Mouse (Mus musculus): ENCODE data around the gene Pawr. TPM values are rescaled to one million over a fixed set of nuclear protein-coding genes. Genes with fewer than 3 reads are reported as not detected.

Pawr gene
- total RNA-seq (2021), result 1 to 10 TPM; 4.4 to 4.8 TPM
- long read RNA-seq, experiment 1, partial matches to known transcripts, result 2 of 7 reads
- long read RNA-seq, experiment 1, other reads (novel, unspliced or antisense), result 1 of 7 reads
- long read RNA-seq, experiment 2, partial matches to known transcripts, result 0 of 1 reads
- long read RNA-seq, experiment 2, other reads (novel, unspliced or antisense), result 0 of 1 reads

DNA sequence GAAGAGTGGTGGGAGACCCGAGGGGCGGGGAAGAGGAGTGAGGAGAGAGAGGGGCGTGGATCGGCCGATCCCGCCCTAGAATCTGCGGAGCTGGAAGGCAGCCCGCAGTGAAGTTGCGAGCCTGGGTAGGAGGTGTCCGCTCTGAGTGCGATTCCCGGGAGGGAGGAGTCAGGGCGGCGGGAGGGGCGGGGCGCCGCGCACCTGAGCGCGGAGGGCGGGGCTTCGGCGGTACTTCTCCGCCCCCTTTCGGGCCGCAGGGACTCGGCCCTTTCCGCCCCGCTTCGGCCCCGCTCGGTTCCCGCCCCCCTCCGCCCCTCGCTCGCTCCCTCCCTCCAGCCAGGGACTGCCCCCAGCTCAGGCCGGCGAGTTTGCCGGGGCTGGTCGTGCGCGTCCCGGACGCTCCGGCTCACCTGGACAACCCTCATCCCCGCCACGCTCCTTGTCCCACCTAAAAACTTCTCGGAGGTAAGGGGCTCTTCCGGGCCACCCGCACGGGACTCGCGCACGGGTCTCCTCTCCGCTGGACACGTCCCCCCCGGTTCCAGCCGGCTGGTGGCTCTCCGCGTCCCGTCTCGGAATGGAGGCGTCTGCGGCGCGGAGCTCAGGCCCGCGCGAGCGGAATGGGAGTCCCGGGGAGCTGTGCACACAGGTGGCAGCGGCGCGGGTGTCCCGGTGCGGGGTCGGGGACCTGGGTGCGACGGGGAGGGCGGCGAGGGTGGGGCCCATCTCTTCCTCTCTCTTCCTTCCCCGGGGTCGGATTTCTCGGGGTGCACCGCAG is at the start of gene Pawr:
Gene Pawr, plus strand, starts transcription at position 338 of the 778 bp plus-strand sequence.
- peak; percentile 70 to 71 for DNase-seq

DNA sequence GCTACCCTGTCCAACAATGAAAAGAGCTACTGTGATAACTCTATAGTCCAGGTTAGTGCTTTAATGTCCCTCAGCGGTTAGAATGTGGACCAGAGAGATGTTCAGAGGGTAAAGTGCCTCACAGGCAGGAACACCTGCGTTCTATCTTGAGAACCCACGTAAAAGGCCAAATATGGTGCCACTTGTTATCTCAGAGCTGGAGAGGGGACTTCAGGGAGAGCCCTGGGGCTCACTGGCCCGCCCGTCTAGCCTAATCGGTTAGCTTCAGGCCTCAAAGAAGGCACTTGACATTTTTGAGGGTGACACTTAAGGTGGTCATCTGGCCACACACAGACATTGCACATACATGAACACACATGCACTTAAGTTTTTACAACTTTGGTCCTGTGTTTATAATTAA is 49.6 kb upstream of the Pawr start:
- no peak for DNase-seq

DNA sequence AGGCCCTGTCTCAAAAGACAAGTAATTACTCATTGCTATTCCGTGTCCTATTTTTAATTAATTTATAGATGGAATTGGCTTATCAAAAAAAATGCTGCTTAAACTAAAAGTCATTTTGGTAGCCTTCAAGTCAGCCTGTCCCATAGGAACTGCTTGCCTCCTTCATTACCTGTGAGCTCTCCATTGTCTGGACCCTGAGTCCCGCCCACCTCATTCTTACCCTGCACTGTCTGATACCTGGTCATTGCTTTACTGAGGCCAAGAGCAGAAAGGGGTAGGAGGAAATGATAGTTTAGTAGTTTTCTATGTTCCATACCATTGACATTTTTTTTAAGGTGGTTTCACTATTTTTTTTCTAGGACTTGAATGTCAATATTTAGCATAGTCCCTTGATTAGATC is 48.5 kb upstream of the Pawr start:
- no peak for DNase-seq

DNA sequence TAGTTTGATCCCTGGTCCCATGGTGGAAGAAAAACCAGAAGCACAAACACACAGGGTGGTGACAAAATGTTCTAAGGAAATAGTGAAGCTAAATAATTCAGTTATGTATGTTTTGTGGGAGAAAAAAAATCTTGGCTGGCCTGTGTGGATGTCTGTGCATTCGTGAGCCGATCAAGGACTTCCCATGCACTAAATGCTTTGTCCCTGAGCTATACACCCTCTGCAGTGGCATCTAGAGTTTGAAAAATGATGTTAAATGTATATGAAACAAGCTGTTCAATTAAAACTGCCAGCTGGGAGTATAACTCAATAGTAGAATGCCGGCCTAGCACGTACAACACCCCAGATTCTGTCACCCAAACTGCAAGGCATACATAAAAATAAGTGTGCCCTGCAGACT is 48.1 kb upstream of the Pawr start:
- no peak for DNase-seq

DNA sequence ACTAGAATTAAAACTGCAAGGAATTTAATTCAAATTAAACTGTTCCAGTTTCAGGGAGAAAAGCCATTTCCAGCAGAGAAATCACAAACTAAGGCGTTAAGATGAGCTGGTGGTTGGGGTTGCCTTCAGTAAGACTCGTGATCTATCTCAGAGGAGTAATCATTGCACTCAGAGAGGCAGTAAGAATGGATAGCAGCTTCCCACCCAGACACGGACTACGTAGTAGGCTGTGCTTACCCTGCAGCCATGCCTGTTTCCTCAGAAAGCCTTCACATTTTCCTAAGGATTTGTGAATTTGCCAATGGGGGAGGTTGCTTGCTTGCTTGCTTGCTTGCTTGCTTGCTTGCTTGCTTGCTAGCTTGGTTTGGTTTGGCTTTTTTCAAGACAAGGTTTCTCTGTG is 47.5 kb upstream of the Pawr start:
- DNase-seq, result no peak

DNA sequence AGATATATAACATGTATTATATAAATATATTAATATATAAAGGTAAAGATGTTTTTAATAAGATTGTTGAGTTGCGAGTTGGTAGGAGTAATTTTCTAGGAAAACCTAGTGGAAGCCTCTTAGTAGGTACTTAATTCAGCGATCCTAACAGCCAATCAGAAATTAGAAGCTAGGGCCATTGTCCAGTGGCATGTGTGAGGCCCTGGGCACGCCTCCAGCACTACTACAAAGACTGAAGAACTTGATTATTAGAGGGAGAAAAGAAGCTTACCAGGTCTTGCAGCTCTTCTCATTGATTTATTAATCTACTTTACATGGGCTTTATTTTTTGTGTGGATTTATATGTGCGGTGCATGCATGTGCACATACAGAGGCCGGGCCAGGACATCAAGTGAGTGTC is 46.9 kb upstream of the Pawr start:
- no peak for DNase-seq

DNA sequence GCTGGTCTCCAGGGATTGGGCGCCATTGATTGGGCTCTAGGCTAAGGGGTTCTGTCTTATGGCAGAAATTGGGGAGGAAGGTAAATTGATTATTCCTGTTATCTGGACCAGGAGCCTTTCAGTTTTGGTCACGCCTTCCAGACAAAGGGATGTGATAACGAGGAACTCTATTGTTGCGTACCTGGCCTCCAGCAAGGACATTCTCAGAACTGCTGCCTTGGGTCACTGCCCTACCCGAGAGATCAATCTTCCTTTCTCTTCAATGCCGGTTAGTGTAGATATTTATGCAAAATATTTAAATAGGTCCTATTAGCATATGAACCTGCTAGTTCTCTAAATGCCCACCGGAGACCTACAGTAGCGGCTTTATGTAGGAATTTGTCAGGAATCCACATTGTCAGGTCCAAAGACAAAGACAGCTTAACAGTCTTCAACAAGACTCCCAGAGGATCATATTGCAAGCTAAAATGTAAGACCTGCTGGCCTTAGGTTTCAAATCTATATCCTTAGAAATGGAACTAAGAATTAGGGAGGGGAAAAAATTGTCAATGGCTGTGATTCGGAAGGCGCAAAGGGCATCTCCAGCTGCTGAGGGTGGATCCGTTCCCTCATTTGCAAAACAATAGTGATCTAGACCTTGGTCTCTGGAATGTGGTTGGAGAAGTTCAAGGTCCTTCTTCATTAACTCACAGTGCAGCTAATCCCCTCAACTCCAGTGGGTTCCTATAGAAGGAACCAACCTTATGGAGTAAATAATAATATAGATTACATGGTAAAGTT is 45.1 kb upstream of the Pawr start:
- DNase-seq, result no peak

DNA sequence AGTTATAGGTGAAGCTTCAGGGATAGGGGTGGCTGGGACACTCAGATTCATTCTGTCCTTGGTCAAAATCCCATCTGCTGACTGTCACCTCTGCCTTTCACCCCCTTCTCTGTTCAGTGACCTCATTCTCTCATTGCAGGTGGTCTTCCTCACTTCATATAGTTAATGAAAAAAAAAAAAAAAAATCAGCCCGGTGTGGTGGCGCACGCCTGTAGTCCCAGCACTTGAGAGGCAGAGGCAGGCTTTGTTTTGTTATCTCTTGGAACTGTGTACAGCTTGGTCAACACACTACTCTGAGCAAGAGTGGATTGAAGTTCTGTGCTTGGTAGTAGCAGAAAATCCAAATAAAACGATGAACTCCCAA is 44.5 kb upstream of the Pawr start:
- DNase-seq, result no peak

DNA sequence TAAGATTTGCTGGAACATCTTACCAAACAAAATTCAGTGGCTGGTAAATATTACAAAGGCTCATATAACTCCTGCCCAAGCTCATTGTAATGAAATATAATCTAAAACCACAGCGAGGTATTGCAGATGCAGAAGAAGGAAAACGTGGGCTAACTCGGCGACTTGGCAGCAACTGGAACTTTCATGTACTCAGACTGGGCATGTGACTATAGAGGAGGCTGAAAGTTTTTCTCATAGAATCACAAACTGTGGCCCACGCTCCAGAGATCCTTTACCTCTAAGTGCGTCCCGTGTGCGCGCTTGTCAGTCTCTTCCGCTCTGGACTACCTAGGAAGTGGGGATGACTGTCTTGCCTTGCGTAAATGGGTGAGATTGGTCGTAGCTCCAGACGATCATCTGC is 41.9 kb upstream of the Pawr start:
- no peak for DNase-seq

DNA sequence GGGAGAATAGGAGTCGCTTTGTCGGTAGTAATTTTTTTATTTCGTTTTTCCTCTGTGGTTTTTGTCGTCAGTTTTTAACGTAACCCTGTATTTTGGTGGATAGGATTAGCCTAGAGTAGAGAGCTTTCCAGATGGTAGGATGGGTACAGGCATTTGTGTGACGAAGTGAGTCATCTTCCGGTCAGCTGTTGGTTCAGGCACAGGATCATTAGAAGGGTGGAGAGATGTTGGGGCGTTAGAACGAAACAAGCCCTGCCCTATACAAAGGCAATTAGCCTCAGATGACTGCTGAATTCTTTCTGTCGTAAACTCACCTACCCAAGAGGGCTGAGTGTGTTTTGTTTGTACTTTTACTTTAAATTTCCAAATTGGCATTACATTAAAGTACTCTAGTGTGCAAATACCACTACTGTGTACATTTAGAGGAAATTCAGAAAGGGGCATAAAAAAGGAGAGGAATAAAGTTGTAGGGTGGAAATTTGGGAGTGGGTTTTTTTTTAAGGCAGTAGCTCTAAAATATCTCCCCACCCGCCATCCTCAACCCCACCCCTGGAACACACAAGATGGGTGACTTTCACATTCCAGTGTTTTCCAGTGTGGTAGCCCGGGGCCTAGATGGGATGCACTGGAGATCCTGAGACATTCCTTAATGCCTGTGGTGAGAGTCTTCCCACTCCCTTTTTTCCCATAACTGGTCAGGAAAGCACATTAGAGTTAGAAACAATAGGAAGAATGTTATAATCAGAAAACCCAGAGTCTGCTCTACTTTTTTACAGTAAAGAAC is 40.0 kb upstream of the Pawr start:
- DNase-seq, result no peak

DNA sequence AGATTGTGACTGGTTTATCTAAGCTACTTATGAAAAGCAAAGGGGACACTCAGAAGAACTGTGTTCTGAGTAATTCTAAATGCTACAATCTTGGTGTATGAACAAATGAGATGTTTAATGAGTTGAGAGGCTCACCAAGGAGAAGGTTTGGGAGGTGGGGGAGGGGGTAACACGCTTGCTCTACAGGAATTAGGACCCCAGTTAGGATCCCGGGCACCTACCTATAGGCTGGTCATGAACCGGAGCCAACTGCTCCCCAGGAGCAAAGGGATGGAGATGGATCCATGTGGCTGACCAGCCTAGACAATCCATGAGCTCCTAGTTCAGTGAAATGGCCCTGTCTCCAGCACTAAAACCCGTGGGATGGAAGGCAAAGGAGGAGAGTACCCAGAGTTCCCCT is 39.3 kb upstream of the Pawr start:
- DNase-seq, result no peak

DNA sequence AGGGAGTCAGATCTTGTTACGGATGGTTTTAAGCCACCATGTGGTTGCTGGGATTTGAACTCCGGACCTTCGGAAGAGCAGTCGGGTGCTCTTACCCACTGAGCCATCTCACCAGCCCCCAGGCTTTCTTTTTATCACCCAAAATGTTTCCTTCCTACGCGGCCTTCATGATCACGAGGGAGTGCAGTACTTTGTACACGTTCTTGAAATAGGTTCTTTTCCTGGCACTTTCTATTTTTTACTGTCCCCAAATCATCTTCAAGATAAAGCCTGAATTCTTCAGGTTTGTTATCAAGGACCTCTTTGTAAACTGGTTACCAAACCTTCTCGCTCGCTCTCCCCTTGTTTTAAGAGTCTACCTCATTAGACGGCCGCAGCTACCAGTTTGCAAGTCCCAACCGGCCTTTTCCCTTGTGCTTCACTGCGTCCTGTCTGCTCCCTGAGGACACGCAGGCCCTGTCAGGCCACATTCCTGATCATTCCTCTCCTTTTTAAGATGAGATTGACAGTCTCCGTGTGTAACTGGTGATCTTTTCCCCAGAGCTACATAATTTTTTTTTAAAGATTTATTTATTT is 38.2 kb upstream of the Pawr start:
- DNase-seq, result no peak

DNA sequence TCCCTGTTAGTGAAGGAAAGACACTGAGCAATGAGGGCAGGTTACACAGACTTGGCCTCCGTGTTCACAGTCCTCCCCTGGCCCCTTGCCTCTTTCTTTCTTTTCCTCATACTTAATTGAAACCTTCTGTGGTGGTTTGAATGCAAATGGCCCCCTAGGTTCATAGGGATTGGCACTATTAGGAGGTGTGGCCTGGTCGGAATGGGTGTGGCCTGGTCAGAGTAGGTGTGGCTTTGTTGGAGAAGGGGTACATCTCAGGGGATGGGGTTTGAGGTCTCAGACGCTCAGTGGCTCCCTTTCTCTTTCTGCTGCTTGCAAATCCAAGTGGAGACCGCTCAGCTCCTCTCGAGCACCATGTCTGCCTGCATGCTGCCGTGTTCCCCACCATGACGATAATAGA is 37.2 kb upstream of the Pawr start:
- no peak for DNase-seq

DNA sequence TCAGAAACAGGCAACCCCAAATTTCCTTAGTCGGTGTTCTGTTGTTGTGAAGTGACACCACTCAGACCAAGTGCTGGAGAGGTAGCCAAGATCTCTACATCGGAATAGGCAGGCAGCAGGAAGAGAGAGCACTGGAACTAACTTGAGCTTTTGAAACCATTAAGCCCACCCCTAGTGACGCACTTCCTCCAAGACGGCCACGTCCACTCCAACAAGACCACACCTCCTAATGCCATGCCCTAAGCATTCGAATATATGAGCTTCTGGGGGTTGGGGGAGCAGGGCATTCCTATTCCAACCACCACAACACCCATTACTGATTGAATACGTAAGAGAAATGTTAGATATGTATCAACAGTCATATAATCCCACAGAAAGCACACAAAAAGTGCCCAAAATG is 35.5 kb upstream of the Pawr start:
- no peak for DNase-seq

DNA sequence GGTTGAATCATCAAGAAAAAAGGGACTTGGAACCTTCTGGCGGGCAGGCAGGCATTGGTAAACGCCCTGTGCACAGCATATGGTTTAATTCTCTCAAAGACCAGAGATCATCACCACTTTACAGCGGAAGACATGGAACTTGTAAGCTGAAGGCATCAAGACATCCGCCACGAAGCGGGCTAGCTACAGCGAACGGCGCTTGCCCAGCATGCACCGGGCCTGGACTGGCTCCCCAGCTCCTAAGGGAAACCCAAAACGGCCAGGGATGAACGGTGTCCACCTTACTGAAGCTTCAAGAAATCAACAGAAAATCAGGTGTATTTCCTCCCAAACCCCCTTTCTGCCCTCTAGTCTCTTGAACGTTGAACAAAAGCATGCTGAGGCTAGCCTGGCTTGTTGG is 33.7 kb upstream of the Pawr start:
- DNase-seq, result no peak

DNA sequence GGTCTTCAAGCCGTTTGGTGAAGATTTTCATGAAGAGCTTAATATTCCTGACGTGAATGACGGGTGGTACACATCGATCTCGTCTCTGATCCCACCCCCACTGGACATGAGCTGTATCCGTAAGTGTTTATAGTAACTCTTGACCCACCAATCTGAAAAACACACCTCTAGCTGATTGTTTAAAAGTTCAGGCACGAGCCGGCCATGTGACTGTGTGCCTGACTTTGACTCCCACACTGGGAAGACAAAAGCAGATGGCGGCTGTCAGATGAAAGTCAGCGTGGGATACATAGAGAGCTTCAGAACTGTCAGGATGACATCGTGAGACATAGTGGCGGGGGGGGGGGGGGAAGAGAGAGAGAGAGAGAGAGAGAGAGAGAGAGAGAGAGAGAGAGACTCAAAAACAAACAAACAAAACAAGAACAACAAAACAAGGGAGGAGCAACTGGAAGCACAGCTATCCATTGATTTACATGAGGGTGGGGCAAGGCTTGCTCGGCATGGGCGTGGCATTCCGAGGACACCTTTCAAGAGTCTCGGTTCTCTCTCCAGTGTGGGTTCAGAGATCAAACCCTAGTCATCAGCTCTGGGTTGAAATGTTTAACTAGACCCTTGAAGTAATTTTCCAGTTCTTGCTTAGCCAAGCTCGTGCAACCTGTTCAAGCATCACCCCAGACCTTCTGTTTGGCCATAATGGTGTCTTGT is 32.9 kb upstream of the Pawr start:
- DNase-seq, result no peak

DNA sequence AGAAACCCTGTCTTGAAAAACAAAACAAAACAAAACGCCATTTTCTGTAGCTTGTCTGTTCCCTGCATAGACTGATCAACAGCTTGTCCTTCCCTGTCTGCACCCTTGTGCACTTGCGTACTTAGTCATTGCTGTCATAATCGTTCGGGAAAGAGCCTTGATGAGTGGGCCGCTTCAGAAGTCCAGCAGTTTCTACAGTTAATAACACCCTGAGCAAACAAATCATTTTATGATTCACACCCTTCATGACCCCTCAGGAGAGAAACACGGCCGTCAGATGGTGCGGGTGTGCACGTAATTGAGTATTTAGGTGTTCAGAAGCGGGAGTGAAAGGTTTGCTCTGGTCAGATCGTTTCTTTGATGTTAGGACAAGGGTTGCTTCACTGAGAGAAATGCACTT is 32.1 kb upstream of the Pawr start:
- no peak for DNase-seq

DNA sequence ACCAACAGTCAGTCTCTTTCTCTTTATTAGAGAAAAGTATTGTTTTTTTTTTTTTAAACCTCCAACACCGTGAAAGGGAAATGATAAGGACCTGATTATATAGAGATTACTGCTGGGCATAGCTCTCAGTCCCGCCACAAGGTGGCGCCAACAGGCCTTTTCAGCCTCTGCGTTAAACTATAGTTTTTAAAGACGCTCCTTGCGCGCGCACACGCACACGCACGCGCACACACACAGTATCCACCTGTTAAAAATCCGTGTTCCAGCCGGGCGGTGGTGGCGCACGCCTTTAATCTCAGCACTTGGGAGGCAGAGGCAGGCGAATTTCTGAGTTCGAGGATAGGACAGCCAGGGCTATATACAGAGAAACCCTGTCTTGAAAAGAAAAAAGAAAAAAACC is 31.1 kb upstream of the Pawr start:
- peak; percentile 77 to 89 for DNase-seq

DNA sequence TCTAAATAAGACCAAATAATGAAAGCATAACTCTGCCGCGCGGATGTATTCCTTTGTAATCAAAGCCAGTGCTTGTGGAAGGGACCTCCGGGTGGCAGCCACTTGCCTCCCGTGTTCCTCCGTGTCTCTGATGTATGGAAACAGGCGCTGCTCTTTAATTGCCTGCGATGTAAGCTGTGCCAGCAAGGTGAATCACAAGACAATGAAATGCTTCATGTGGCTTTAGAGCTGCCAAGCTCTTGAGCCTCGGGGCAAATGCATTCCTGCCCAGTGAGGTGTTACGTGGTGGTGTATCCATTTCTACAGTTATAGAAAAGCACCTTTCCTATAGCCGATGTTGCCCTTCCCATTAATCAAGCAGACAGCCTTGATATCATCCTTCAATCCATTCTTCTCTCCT is 24.1 kb upstream of the Pawr start:
- no peak for DNase-seq

DNA sequence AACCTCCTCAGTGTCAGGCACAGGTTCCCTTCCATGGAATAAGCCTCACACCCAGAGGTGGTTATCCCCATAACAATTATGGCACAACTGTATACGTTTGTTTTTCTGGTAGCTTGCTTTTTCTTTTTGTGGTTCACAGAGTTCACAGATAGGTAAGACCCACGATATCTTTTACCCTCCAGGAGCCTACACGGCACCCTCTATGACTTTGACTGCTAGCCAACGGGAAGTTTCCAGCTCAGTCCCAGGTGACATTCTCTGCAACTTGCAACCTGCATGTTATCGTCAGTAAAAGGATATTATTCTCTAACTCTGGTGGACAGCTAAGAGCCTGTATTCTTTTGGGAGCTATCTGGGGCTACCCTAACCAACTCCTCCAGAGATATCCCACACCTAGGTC is 21.7 kb upstream of the Pawr start:
- DNase-seq, result no peak

DNA sequence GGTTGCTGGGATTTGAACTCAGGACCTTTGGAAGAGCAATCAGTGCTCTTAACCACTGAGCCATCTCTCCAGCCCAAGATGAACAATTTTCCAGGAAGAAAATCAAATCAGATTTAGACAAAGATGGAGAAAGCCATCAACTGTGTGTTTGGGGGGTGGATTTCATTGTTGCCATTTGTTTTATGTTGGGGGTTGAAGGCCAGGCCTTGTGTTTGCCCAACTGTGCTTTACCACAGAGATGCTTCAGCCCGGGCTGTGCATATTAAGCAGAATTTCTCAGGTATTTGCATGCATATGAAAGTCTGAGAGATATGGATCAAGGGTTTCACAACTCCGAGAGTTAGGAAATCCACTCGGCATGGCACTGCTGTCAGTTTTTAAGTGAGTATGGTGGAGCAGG is 20.5 kb upstream of the Pawr start:
- DNase-seq, result no peak

DNA sequence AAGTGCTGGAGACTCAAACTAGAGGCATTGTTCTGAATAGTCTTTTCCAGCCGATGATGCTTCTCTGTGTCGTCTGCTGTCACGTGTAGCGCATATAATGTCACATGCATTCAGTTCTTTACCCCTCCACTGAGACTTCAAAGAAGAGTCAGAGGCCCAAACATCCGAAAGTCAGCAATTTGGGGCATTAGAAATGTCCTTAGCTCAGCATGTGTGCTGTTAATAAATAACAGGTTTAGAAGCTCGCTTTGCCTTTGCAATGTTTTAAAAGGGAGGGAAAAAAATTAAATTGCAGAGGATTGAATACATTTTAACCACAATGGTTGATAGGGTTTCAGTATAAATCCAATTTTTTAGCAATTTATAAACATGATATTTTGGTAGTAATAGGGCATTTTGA is 18.1 kb upstream of the Pawr start:
- no peak for DNase-seq

Data from heart, adult 18-20 months (tissue).